Mouse (Mus musculus): ENCODE measurements at regions not wholly inside any gene's neighbourhood (a gene's known extent, or its start where the extent isn't known, plus 50 kb on each side); places are given as distances from the start of the nearest gene placed in this dataset.

- DNase-seq = no peak
These were observed 115.3 kb downstream of the Rgs21 start for GRCm38 (mm10) chr1:144452141-144452540.

DNA sequence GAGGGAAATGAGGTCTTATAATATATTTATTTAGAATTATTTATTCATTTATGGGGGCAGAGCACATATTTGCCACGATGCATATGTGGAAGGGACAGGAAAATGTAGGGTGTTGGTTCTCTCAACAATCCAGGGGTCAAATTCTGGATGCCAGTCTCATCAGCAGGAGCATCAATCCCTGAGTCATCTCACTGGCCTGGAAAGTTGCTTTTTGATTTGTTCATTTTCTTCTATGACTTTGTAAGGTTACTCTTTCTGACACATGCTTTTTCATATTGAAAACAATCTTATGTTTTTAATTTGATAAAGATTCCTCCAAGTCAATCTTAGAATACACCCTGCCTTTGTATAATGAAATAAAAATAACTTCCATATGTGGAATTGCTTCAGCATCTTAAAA, 115.7 kb downstream of the Rgs21 start:
- DNase-seq = no peak

- no peak for DNase-seq
These were observed 130.8 kb downstream of the Rgs21 start for GRCm38 (mm10) chr1:144436617-144437016.

- DNase-seq = no peak
These were observed 134.7 kb downstream of the Rgs21 start for GRCm38 (mm10) chr1:144432816-144433215.

DNA sequence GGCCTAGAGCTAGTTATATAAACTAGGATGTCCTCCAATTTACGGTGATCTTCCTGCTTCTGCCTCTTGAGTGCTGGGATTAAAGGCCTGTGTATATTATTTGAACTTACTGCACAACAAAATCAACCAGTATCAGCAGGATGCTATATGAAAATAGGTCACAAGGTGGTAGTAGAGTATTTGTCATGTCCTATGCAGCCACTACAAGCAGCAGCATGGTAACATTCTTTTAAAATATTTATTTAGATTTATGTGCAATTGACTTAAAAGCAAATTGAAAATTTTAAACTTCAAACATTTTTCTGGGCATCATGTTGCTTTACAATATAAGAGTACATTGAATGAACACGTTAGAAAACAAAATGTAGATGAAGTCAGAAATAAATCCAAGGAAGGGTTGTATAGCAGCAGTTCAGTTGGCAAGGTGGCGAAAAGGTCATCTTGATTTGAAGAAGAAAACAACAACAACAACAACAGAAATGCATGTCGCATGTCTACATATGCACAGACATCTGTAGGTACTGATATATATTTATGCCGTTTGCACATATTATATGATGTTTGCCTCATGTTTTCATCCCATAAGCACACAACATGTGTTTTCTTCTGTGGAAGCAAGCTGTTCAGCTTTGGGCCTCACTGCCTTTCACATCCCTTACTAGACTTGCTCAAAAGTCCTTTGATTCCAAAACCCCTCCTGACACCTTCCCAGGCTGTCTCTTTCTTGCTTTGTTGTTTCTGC, 135.8 kb downstream of the Rgs21 start:
- DNase-seq = no peak

- DNase-seq = no peak
These were observed 146.1 kb downstream of the Rgs21 start for GRCm38 (mm10) chr1:144421374-144421773.

DNA sequence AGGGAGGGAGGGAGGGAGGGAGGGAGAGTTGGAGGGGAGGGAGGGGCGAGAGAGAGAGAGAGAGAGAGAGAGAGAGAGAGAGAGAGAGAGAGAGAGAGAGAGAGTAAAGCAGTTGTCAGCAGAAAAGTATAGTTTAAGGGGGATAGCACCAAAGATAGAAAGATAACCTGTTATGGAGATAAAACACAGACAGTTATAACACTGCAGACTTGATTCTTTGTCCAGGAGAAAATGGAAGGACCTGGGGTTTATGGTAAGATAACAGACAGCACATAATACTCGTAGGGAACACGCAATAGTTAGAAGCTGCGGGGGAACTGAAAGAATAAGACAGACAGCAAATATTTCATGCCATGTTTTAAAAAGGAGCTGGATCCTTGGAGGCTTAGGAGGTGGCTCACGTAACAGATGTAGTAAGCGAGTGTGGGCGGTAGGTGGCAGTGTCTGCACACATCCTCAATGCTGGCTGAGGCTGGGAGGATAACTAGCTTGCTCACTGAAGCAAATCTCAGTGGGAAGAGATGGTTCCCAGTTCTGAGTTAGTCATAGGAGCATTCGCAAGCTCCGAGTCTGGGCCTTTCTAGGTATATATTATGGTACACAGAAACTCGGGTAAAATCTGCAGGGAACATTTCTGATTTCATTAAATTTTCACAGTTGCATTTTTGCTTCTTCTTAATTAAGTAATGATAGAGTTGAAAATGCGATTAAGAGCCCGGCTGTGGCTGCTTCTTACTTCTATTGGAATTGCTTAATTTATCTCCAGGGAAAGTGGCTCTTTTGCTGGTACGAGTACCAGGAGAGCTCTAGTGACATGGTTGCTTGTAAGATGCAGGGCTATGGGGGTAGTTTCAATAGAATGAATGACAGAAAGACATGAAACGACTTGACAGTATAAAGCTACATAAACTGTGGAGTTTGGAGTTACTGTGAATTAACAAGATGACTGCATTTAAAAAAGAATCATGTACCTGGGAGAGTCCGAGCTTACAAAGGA, 157.6 kb upstream of the Rgs1 start:
- peak; percentile 83 for DNase-seq

DNA sequence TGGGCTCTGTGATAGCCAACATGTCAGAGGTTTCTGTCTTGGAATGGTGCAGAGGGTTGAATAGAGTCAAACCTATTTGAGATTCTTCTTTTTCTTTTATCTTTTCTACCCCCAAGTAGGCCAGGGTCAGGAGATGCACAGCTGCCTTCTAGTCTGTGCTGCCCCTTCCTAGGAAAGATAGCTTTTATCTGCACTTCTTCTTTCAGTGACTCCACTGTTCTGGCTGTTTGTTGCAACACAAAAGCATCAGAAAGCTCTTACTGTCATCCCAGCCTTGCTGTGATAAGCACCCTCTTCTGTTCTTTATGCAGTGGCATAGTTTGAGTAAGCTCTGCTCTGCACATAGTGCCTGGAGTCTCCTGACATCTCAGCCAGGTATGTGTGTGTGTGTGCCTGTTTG, 156.7 kb upstream of the Rgs1 start:
- no peak for DNase-seq

DNA sequence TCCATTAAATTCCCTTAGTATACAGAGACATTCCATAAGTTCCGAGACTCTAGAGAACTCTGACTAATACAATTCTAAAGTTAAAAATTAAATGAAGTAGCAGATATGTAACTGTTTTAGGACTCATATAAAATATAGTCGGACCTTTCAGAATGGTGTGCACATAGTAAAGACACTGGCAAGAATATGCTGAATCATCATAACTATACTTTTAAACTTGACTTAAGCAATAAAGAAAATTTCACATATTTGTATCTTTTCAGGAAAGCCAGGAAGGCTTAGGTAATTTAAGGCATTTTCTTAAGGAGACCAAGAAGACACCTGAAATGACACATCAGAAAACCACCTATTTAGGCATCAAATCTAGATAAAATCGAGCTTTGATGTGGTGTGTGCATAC, 156.0 kb upstream of the Rgs1 start:
- no peak for DNase-seq

- DNase-seq = no peak
These were observed 131.1 kb upstream of the Rgs1 start for GRCm38 (mm10) chr1:144379991-144380594.

GRCm38 (mm10) chr1:144374121-144374520, 125.1 kb upstream of the Rgs1 start:
- DNase-seq = no peak

DNA sequence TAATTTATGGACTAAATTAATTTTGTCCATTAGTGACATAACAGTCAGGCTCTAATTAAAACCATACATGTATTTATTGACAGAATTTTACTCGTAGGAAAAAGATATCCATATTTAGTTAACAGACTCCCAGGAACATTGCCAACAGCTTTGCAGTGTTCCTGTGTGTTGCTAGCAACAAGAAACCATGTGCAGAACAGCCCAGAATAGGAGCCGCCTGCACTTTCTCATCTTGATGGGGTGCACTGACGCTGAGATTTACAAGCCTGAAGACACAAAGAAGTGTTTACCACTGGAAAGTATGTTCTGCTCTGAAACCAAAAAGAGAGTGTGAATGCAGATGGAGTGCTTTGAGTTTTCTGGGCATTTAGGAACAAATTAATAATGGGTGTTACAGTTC, 118.5 kb upstream of the Rgs1 start:
- no peak for DNase-seq

- no peak for DNase-seq
These were observed 106.7 kb upstream of the Rgs1 start for GRCm38 (mm10) chr1:144355560-144356310.

DNA sequence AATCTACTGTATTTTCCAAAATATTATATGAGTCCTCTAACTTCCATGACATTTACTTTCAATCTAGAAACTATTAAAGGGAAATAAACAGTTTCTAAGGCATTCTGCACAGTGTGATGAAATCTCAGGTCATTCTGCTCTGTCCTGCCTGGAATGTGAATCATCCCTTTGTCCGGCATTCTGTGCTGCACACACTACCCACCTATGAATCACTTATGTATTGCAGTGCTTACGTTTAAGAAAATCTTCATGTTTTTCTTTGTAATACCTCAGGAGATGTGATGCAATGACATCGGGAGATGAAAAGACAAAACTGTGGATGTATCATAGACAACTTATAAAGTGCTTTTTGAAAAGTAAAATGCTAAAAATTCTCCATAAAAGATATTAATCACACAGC, 106.0 kb upstream of the Rgs1 start:
- DNase-seq = no peak

GRCm38 (mm10) chr1:144353320-144353719, 104.3 kb upstream of the Rgs1 start:
- no peak for DNase-seq

GRCm38 (mm10) chr1:144343820-144344219, 94.8 kb upstream of the Rgs1 start:
- no peak for DNase-seq

DNA sequence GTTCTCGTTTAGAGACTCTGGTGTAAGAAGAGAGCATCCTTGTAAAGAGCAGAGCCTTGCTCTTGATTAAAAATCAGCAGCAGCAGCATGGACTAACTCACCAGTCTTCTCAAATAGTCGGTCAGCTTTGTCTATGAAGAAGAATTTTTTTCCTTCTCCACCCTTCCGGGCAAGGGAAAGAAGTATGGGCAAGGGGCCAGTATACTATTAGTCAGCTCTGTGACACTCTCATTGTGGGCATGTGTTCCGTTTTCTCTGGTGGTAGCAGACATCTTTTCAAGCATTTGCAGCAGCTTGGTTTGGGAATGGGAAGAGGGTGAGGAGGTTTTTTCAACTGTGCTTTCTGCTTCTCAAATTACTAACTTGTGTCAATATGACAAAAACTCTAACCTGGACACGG, 94.3 kb upstream of the Rgs1 start:
- DNase-seq = no peak

- no peak for DNase-seq
These were observed 88.5 kb upstream of the Rgs1 start for GRCm38 (mm10) chr1:144337572-144337971.

DNA sequence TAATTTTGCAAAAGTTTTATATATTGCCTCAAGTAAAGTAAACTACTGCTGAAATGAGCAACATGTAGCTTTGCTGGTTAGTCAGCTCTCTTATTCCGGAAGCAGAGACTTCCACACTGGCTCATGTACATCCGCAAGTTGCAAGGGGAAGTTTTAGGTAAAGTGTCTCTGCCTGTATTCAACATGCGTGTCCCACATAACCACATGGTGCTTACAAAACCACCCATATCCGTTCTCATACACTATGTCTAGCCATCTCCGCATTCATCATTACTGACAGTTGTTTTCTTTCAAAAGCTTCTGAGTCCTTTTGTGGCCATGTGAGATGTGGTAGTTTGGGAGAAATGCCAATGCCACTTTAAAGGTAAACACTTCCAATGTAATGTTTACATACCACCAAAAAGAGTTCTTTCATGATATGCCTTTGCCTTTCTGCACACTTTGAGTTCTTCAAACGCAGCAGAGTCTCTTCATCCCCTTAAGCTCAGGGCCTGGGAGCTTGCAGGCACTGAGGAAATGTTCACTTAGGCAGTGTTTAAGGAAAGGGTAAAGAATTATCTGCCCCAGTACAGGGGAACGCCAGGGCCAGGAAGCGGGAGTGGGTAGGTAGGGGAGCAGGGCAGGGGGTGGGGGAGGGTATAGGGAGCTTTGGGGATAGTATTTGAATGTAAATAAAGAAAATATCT, 81.5 kb upstream of the Rgs1 start:
- peak; percentile 10 for DNase-seq

DNA sequence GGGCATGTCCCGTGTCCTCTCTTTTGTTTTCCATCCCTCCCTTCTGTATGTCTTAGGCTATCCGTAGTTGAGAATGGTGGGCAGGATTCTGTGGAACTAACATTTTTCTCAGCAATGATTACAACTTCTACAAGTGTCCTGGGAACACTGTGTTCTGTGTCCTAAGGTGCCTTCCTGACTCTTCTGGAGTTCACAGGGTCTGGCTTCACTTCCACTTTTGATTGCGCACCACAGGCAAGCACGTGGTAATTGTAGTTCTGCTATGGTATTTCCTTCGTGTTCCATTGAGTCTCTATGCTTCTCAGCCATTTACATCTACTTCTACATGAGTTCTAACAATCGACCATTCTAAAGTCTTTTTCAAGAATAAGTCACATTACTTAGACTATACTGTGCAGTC, 70.4 kb upstream of the Rgs1 start:
- no peak for DNase-seq

GRCm38 (mm10) chr1:144318289-144318688, 69.2 kb upstream of the Rgs1 start:
- DNase-seq = no peak

- DNase-seq = no peak
These were observed 68.5 kb upstream of the Rgs1 start for GRCm38 (mm10) chr1:144317560-144317959.
